8 mouse cellular contexts compared by ENCODE assay signal in the genomic region with DNA sequence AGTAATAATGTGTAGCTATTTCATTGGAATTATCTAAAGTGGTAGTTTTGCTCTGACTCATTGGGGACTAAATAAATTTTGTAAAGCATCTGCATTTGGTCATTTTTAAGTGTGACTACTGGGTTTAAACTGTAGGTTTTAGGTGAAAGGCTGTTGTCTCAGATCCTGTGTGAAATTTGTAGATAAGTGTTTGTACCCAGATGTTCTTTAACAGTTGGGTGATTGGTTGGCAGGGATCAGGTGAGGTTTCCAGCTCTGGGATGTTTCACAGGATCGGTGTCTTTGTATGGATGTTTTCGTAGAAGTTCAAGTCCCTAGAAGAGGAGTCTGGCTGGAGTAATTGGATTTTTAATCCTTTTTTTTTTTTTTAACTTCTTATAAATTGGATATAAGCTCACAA. TPM values are rescaled to one million over a fixed set of nuclear protein-coding genes. Genes with fewer than 3 reads are reported as not detected.
DNase-seq lines count a peak whose midpoint lies in the region; ATAC-seq and TF ChIP-seq lines count a peak whose summit lies in the region.

No protein-coding gene starts in this region.

- H3K4me2 ChIP-seq in heart, postnatal 0 days (ENCODE audit: low read depth, low read length), result peak overlapping the region; percentile 45; the same call in 1 of the 2 replicates
- 0 out of 2 replicates have a peak overlapping the region, but pooled peaks have one; percentile 33 for H3K4me2 ChIP-seq in forebrain, embryonic 15.5 days (replicated peaks)
- peak overlapping the region; percentile 35 for H3K4me2 ChIP-seq in liver, embryonic 16.5 days (ENCODE audit: low read depth, low read length)

- H3K27me3 ChIP-seq in heart, postnatal 0 days (ENCODE audit: control insufficient read depth, insufficient read depth, low read length), result no peaks in the 10 kb centered on the region
- no peaks in the 10 kb centered on the region for H3K27me3 ChIP-seq in forebrain, embryonic 15.5 days
- H3K27me3 ChIP-seq in liver, embryonic 16.5 days (ENCODE audit: control insufficient read depth, insufficient read depth, low read depth, low read length), result no peaks in the 10 kb centered on the region

- DNase-seq in heart, postnatal 0 days (ENCODE audit: low spot score), result no peak
- no peak for DNase-seq in heart, adult 8-10 months (ENCODE audit: low spot score)
- peak; percentile 23 for DNase-seq in MEL-GATA-1-ER (ENCODE audit: extremely low read depth, low read depth)
- DNase-seq in adrenal gland, postnatal 36 days, result no peak
- DNase-seq in gastrocnemius, postnatal 10 days, result no peak
- no peak for DNase-seq in right cerebral cortex, postnatal 10 days (ENCODE audit: low spot score in 2 of 2)

- no peak for ATAC-seq in heart, postnatal 0 days (ENCODE audit: insufficient read depth, low read depth)
- ATAC-seq in forebrain, embryonic 15.5 days (replicated peaks), result no peak
- no peak for ATAC-seq in liver, embryonic 16.5 days (ENCODE audit: low read depth)

- H3K4me3 ChIP-seq in heart, postnatal 0 days (ENCODE audit: low read depth, low read length), result peak overlapping the region; percentile 48; the same call in 1 of the 2 replicates
- H3K4me3 ChIP-seq in forebrain, embryonic 15.5 days, result peak overlapping the region; percentile 40; the same call in 1 of the 2 replicates
- H3K4me3 ChIP-seq in liver, embryonic 16.5 days (ENCODE audit: low read depth, low read length), result peak overlapping the region; percentile 59

- H3K9ac ChIP-seq in heart, postnatal 0 days (replicated peaks; ENCODE audit: low read depth, low read length), result no peak overlapping the region
- no peak overlapping the region for H3K9ac ChIP-seq in forebrain, embryonic 15.5 days (replicated peaks)
- no peak overlapping the region for H3K9ac ChIP-seq in liver, embryonic 16.5 days (ENCODE audit: low read depth, low read length)

- peaks cover 24% of the 10 kb centered on the region for H3K36me3 ChIP-seq in heart, postnatal 0 days (replicated peaks; ENCODE audit: control insufficient read depth, insufficient read depth, low read length)
- H3K36me3 ChIP-seq in forebrain, embryonic 15.5 days, result peaks cover 31% of the 10 kb centered on the region
- H3K36me3 ChIP-seq in liver, embryonic 16.5 days (ENCODE audit: control insufficient read depth, insufficient read depth), result peaks cover 20% of the 10 kb centered on the region

- H3K27ac ChIP-seq in heart, postnatal 0 days (ENCODE audit: low read depth), result no peak overlapping the region
- H3K27ac ChIP-seq in forebrain, embryonic 15.5 days (replicated peaks), result no peak overlapping the region
- no peak overlapping the region for H3K27ac ChIP-seq in liver, embryonic 16.5 days (ENCODE audit: low read length)

- no peak for TF ChIP-seq CTCF in heart, postnatal 0 days (IDR thresholded peaks at IDR 0.05; ENCODE audit: low read depth)

- no peaks in the 10 kb centered on the region for H3K9me3 ChIP-seq in heart, postnatal 0 days (replicated peaks; ENCODE audit: control insufficient read depth, low read length)
- H3K9me3 ChIP-seq in forebrain, embryonic 15.5 days, result no peaks in the 10 kb centered on the region
- no peaks in the 10 kb centered on the region for H3K9me3 ChIP-seq in liver, embryonic 16.5 days (replicated peaks; ENCODE audit: control insufficient read depth, low read length)

- no peak for TF ChIP-seq EP300 in heart, postnatal 0 days (IDR thresholded peaks at IDR 0.05; ENCODE audit: low read depth)

- H3K4me1 ChIP-seq in heart, postnatal 0 days (ENCODE audit: control insufficient read depth, insufficient read depth), result no peaks in the 10 kb centered on the region
- peaks cover 10% of the 10 kb centered on the region for H3K4me1 ChIP-seq in forebrain, embryonic 15.5 days
- H3K4me1 ChIP-seq in liver, embryonic 16.5 days (ENCODE audit: control insufficient read depth, low read depth, low read length), result no peaks in the 10 kb centered on the region; the same call in 1 of the 2 replicates

- WGBS in heart, postnatal 0 days, result 70% methylated on average over 2 of the region's 2 CpGs
- 74% methylated on average over 2 of the region's 2 CpGs for WGBS in forebrain, embryonic 15.5 days
- WGBS in liver, embryonic 16.5 days (ENCODE audit: insufficient replicate concordance), result 29% methylated on average over 2 of the region's 2 CpGs

RNA-seq across cellular contexts. Expression of gene Eif4enif1, which starts 1.6 kb away (rescaled TPM):
- total RNA-seq in heart, postnatal 0 days (2014; rRNA removed; ENCODE audit: low replicate concordance), result 34.4 and 58.2 TPM in 2 replicates
- 16.9 and 19.0 TPM in 2 replicates for polyA plus RNA-seq in heart, postnatal 0 days (2015; fragmentation: Nextera tagmentation; extraction: Ambion mirVana)
- total RNA-seq in heart, adult 8-10 months (2022), result 10 to 100 TPM; 39.3 to 43.9 (median 40.4) TPM
- 46.2 and 54.3 TPM in 2 replicates for polyA plus RNA-seq in forebrain, embryonic 15.5 days (2015; fragmentation: Nextera tagmentation; extraction: Ambion mirVana)
- polyA plus RNA-seq in liver, embryonic 16.5 days (2015; fragmentation: Nextera tagmentation; extraction: Ambion mirVana), result 18.5 and 18.7 TPM in 2 replicates
- total RNA-seq in adrenal gland, postnatal 36 days (2021), result 10 to 100 TPM; 47.9 to 55.2 TPM
- 10 to 100 TPM; 32.9 to 38.2 TPM for total RNA-seq in gastrocnemius, postnatal 10 days (2021)

RNA-seq across cellular contexts. Expression of gene Sfi1, which starts 10.5 kb away (rescaled TPM):
- total RNA-seq in heart, postnatal 0 days (2014; rRNA removed; ENCODE audit: low replicate concordance), result 7.1 and 13.2 TPM in 2 replicates
- 5.3 and 5.4 TPM in 2 replicates for polyA plus RNA-seq in heart, postnatal 0 days (2015; fragmentation: Nextera tagmentation; extraction: Ambion mirVana)
- total RNA-seq in heart, adult 8-10 months (2022), result 10 to 100 TPM; 12.9 to 27.4 (median 20.4) TPM
- polyA plus RNA-seq in forebrain, embryonic 15.5 days (2015; fragmentation: Nextera tagmentation; extraction: Ambion mirVana), result 16.2 and 16.4 TPM in 2 replicates
- polyA plus RNA-seq in liver, embryonic 16.5 days (2015; fragmentation: Nextera tagmentation; extraction: Ambion mirVana), result 3.4 and 4.1 TPM in 2 replicates
- 10 to 100 TPM; 47.9 to 50.9 TPM for total RNA-seq in adrenal gland, postnatal 36 days (2021)
- total RNA-seq in gastrocnemius, postnatal 10 days (2021), result 10 to 100 TPM; 14.9 to 33.4 TPM
